Mouse (Mus musculus) heart, embryonic 10.5 days (tissue): ENCODE measurements around the gene Polm. TPM values are rescaled to one million over a fixed set of nuclear protein-coding genes. Genes with fewer than 3 reads are reported as not detected.

ENCODE experiments used
- DNase-seq: peaks from one replicate; pipeline ENCODE4 v3.0.0-alpha.2; 2017; ENCODE audit warnings: low spot score
- H3K27ac ChIP-seq: fragments of 300-500 bp; sonication (generic); 2 replicates; pipeline ENCODE4 v1.5.1; 2016; ENCODE audit warnings: mild to moderate bottlenecking
- H3K27me3 ChIP-seq: fragments of 300-500 bp; sonication (generic); 2 replicates; pipeline ENCODE4 v1.6.1; 2016; ENCODE audit warnings: mild to moderate bottlenecking; ENCODE audit not compliant: poor library complexity, insufficient read depth, severe bottlenecking
- H3K36me3 ChIP-seq: fragments of 300-500 bp; sonication (generic); 2 replicates; pipeline ENCODE4 v1.6.1; 2016; ENCODE audit warnings: mild to moderate bottlenecking, moderate library complexity
- H3K4me1 ChIP-seq: fragments of 300-500 bp; sonication (generic); 2 replicates; pipeline ENCODE4 v1.6.1; 2016; ENCODE audit warnings: mild to moderate bottlenecking
- H3K4me3 ChIP-seq: fragments of 300-500 bp; sonication (generic); 2 replicates; pipeline ENCODE4 v1.5.1; 2016; ENCODE audit warnings: mild to moderate bottlenecking, moderate library complexity
- H3K9me3 ChIP-seq: fragments of 300-500 bp; sonication (generic); 2 replicates; pipeline ENCODE4 v1.6.1; 2016; ENCODE audit warnings: mild to moderate bottlenecking, moderate library complexity
- WGBS: fragments of 180-500 bp; shearing (Covaris S2); methylation state at CpG from one replicate; pipeline ENCODE4 v1.1.7; 2016; 5-methylcytosine and 5-hydroxymethylcytosine counted together
- polyA plus RNA-seq: library from polyadenylated mRNA; unstranded; fragments of >200 nt; fragmentation: Nextera tagmentation; extraction: Ambion mirVana; gene quantifications from 2 replicates; pipeline ENCODE4 v1.2.1, GENCODE M21; 2016

Polm gene
- polyA plus RNA-seq, 1 experiment from 2014 or later, result 8.9 TPM

GRCm38 (mm10) chr11:5849316-5849715 lies 11.5 kb upstream of the Polm start:
- H3K4me3 ChIP-seq, result no peak overlapping the region
- no peak for DNase-seq
- 0 out of 2 replicates have a peak overlapping the region, but pooled peaks have one; percentile 47 for H3K27ac ChIP-seq
- no peaks in the 10 kb centered on the region for H3K27me3 ChIP-seq
- no peaks in the 10 kb centered on the region for H3K36me3 ChIP-seq
- no peaks in the 10 kb centered on the region for H3K9me3 ChIP-seq
- 67% methylated on average over 2 of the region's 2 CpGs for WGBS
- peaks cover 35% of the 10 kb centered on the region for H3K4me1 ChIP-seq

GRCm38 (mm10) chr11:5848741-5849140 lies 10.9 kb upstream of the Polm start:
- no peak for DNase-seq
- Histone ChIP-seq H3K4me3 (no peak overlapping the region), H3K27ac (no peak overlapping the region), H3K9me3 (no peaks in the 10 kb centered on the region), H3K4me1 (peaks cover 35% of the 10 kb centered on the region), H3K36me3 (no peaks in the 10 kb centered on the region), H3K27me3 (no peaks in the 10 kb centered on the region)
- 68% methylated on average over 6 of the region's 6 CpGs for WGBS

- no peak for DNase-seq
- 0 out of 2 replicates have a peak overlapping the region, but pooled peaks have one; percentile 6 for H3K4me3 ChIP-seq
- 49% methylated on average over 7 of the region's 7 CpGs for WGBS
- no peaks in the 10 kb centered on the region for H3K36me3 ChIP-seq
- no peaks in the 10 kb centered on the region for H3K27me3 ChIP-seq
- H3K27ac ChIP-seq, result no peak overlapping the region
- no peaks in the 10 kb centered on the region for H3K9me3 ChIP-seq
- peaks cover 28% of the 10 kb centered on the region for H3K4me1 ChIP-seq
Observed at GRCm38 (mm10) chr11:5846639-5847345, 9.0 kb upstream of the Polm start.

GRCm38 (mm10) chr11:5843131-5843530 lies 5.3 kb upstream of the Polm start:
- no peak overlapping the region for H3K27ac ChIP-seq
- 78% methylated on average over 3 of the region's 3 CpGs for WGBS

GRCm38 (mm10) chr11:5841751-5842150 lies 3.9 kb upstream of the Polm start:
- 95% methylated on average over 2 of the region's 2 CpGs for WGBS
- H3K4me1 ChIP-seq, result peaks cover 6% of the 10 kb centered on the region
- no peaks in the 10 kb centered on the region for H3K36me3 ChIP-seq
- H3K27me3 ChIP-seq, result no peaks in the 10 kb centered on the region
- no peaks in the 10 kb centered on the region for H3K9me3 ChIP-seq
- no peak for DNase-seq
- H3K4me3 ChIP-seq, result no peak overlapping the region
- H3K27ac ChIP-seq, result no peak overlapping the region

More at GRCm38 (mm10) chr11:5843131-5843530, 5.3 kb upstream of the Polm start:
- no peaks in the 10 kb centered on the region for H3K9me3 ChIP-seq
- H3K4me1 ChIP-seq, result no peaks in the 10 kb centered on the region
- H3K36me3 ChIP-seq, result no peaks in the 10 kb centered on the region
- no peak overlapping the region for H3K4me3 ChIP-seq
- DNase-seq, result no peak
- H3K27me3 ChIP-seq, result no peaks in the 10 kb centered on the region

DNA sequence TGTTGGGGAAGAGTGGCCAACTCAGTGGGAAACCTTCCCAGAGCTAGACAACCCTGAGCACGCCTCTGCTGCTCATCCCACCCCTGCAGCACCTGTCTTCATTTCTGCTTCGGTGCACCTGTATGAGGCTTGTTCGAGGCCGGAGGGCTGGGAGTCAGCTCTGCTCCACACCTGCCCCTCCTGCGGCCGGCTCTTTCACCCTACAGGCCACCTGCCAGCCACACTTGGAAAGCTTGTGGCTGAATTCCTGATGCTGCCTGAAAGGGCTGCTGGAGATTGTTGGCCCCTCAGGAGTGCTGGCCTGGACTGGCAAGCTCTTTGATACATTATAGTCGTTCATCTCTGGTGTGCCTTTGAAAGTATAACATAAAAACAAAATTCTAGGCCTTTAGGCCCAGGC lies 2.5 kb upstream of the Polm start:
- Histone ChIP-seq H3K4me1 (peaks cover 14% of the 10 kb centered on the region), H3K27me3 (no peaks in the 10 kb centered on the region), H3K27ac (no peak overlapping the region), H3K36me3 (peaks cover 4% of the 10 kb centered on the region), H3K4me3 (no peak overlapping the region), H3K9me3 (no peaks in the 10 kb centered on the region)
- DNase-seq, result no peak
- WGBS, result 82% methylated on average over 7 of the region's 7 CpGs

DNA sequence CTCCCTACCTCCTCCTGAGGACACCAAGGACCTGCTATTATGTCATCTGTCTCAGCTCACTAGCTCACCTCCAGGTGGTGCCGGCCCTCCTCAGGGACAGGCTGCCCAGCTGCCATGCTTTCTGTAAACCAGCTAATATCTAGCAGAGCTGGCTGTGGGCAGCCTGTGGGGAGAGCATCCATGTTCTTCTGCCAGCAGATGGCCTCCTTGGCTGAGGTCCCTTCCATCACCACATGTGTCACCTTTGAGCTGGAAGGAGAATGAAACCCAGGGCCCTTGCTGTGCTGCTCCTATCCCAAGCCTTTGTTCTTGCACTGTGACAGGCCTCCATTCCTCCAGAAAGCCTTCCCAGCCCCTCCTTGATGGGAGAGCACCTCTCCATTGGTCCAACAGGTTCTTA lies 1.7 kb downstream of the Polm start:
- Histone ChIP-seq H3K27me3 (no peaks in the 10 kb centered on the region), H3K4me1 (peaks cover 19% of the 10 kb centered on the region), H3K27ac (no peak overlapping the region), H3K4me3 (0 out of 2 replicates have a peak overlapping the region, but pooled peaks have one; percentile 5), H3K9me3 (no peaks in the 10 kb centered on the region), H3K36me3 (peaks cover 45% of the 10 kb centered on the region)
- WGBS, result 48% methylated on average over 1 of the region's 1 CpGs
- DNase-seq, result no peak

- WGBS, result 90% methylated on average over 7 of the region's 7 CpGs
- Histone ChIP-seq H3K4me1 (peaks cover 24% of the 10 kb centered on the region), H3K9me3 (no peaks in the 10 kb centered on the region), H3K36me3 (peaks cover 53% of the 10 kb centered on the region), H3K27ac (no peak overlapping the region), H3K4me3 (no peak overlapping the region), H3K27me3 (no peaks in the 10 kb centered on the region)
- DNase-seq, result peak; percentile 67
Observed at GRCm38 (mm10) chr11:5835057-5835456, 2.8 kb downstream of the Polm start.

DNA sequence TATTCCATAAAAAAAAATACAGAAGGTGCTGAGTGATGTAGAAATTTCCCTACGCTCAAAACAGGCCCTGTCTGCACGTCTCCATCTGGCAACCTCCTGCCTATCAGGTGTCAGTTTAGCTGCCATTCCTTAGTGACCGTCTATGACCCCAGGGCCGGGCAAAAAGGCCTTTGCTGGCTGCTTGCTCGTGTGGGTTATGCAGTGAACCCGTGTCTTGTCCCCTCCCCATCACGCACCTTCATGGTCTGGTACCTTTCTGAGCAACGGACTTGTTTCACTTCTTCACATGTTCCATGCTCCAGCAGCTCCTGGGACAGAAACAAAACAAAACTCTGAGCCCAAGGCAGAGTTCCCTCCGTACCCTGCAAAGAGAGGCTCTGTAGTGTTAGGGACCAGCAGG lies 3.3 kb downstream of the Polm start:
- H3K36me3 ChIP-seq, result peaks cover 59% of the 10 kb centered on the region

GRCm38 (mm10) chr11:5829327-5829726 lies 8.5 kb downstream of the Polm start:
- Histone ChIP-seq H3K27ac (no peak overlapping the region), H3K9me3 (no peaks in the 10 kb centered on the region), H3K4me1 (peaks cover 16% of the 10 kb centered on the region), H3K4me3 (no peak overlapping the region), H3K27me3 (no peaks in the 10 kb centered on the region), H3K36me3 (peaks cover 64% of the 10 kb centered on the region)
- no peak for DNase-seq
- WGBS, result 92% methylated on average over 12 of the region's 12 CpGs

More for the DNA sequence above, 3.3 kb downstream of the Polm start:
- no peaks in the 10 kb centered on the region for H3K9me3 ChIP-seq
- H3K4me1 ChIP-seq, result peaks cover 27% of the 10 kb centered on the region
- no peak overlapping the region for H3K4me3 ChIP-seq
- DNase-seq, result peak; percentile 70
- H3K27me3 ChIP-seq, result no peaks in the 10 kb centered on the region
- H3K27ac ChIP-seq, result no peak overlapping the region
- 76% methylated on average over 9 of the region's 9 CpGs for WGBS

GRCm38 (mm10) chr11:5828509-5829191 lies 9.2 kb downstream of the Polm start:
- Histone ChIP-seq H3K4me3 (no peak overlapping the region), H3K27ac (no peak overlapping the region), H3K4me1 (peaks cover 16% of the 10 kb centered on the region), H3K9me3 (no peaks in the 10 kb centered on the region), H3K27me3 (no peaks in the 10 kb centered on the region), H3K36me3 (peaks cover 57% of the 10 kb centered on the region)
- DNase-seq, result no peak
- WGBS, result 84% methylated on average over 11 of the region's 11 CpGs

DNA sequence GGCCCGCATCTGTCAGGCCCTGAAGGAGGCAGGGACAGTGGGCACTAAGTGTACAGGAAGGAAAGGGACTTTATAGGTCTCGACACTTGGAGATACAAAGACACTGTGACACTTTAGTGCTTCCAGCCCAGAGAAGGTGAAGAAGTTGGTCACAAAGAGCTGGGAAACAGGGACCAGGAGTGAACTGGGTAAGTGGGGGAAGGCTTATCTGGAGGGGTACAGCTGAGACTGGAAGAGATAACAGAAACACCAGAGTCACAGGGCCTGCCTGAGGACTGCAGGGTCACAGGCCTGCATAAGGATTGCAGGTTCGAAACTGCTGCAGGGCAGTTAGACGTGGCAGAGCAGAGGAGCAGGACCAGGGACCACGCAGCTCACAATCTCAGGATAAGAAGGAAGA lies 9.9 kb downstream of the Polm start:
- no peak for DNase-seq
- no peak overlapping the region for H3K4me3 ChIP-seq
- H3K27ac ChIP-seq, result no peak overlapping the region
- WGBS, result 86% methylated on average over 5 of the region's 5 CpGs
- peaks cover 50% of the 10 kb centered on the region for H3K36me3 ChIP-seq
- no peaks in the 10 kb centered on the region for H3K9me3 ChIP-seq
- H3K4me1 ChIP-seq, result peaks cover 16% of the 10 kb centered on the region
- no peaks in the 10 kb centered on the region for H3K27me3 ChIP-seq

- DNase-seq, result no peak
- Histone ChIP-seq H3K4me3 (no peak overlapping the region), H3K27me3 (no peaks in the 10 kb centered on the region)
Observed at GRCm38 (mm10) chr11:5825432-5825831, 12.4 kb downstream of the Polm start.

More at GRCm38 (mm10) chr11:5825432-5825831, 12.4 kb downstream of the Polm start:
- H3K36me3 ChIP-seq, result peaks cover 25% of the 10 kb centered on the region
- 0 out of 2 replicates have a peak, but pooled peaks cover 6% of the 10 kb centered on the region for H3K4me1 ChIP-seq
- no peak overlapping the region for H3K27ac ChIP-seq
- no peaks in the 10 kb centered on the region for H3K9me3 ChIP-seq
